Mouse (Mus musculus) induced T-regulatory cell, adult 2 months (primary cell): ENCODE data around the gene Fchsd2.

Experiments used
- DNase-seq: peaks from one replicate; pipeline ENCODE4 v3.0.0-alpha.2; 2012; ENCODE audit warnings: low read depth

Fchsd2 gene

GRCm38 (mm10) chr7:101092618-101093017, at the start of gene Fchsd2:
Gene Fchsd2, plus strand, starts transcription at chr7:101092863.
- peak; percentile 63 for DNase-seq

- no peak for DNase-seq
These were observed 48.7 kb upstream of the Fchsd2 start for GRCm38 (mm10) chr7:101043846-101044541.

- no peak for DNase-seq
These were observed 44.4 kb upstream of the Fchsd2 start for GRCm38 (mm10) chr7:101048247-101048646.

- DNase-seq, result no peak
These were observed 43.2 kb upstream of the Fchsd2 start for GRCm38 (mm10) chr7:101049326-101050087.

GRCm38 (mm10) chr7:101050724-101051550, 41.7 kb upstream of the Fchsd2 start:
- DNase-seq, result no peak

GRCm38 (mm10) chr7:101051551-101052221, 41.0 kb upstream of the Fchsd2 start:
- peak; percentile 89 for DNase-seq

GRCm38 (mm10) chr7:101053136-101053535, 39.5 kb upstream of the Fchsd2 start:
- no peak for DNase-seq

GRCm38 (mm10) chr7:101057309-101057708, 35.4 kb upstream of the Fchsd2 start:
- no peak for DNase-seq

GRCm38 (mm10) chr7:101059188-101059587, 33.5 kb upstream of the Fchsd2 start:
- DNase-seq, result no peak

- peak; percentile 78 for DNase-seq
These were observed 32.2 kb upstream of the Fchsd2 start for GRCm38 (mm10) chr7:101060476-101060875.

GRCm38 (mm10) chr7:101061381-101061780, 31.3 kb upstream of the Fchsd2 start:
- DNase-seq, result peak; percentile 81

GRCm38 (mm10) chr7:101062246-101062645, 30.4 kb upstream of the Fchsd2 start:
- DNase-seq, result no peak

GRCm38 (mm10) chr7:101063523-101063922, 29.1 kb upstream of the Fchsd2 start:
- DNase-seq, result no peak

- no peak for DNase-seq
These were observed 27.7 kb upstream of the Fchsd2 start for GRCm38 (mm10) chr7:101064697-101065688.

- DNase-seq, result no peak
These were observed 26.7 kb upstream of the Fchsd2 start for GRCm38 (mm10) chr7:101066009-101066408.

- no peak for DNase-seq
These were observed 25.9 kb upstream of the Fchsd2 start for GRCm38 (mm10) chr7:101066650-101067346.

GRCm38 (mm10) chr7:101067521-101067920, 25.1 kb upstream of the Fchsd2 start:
- DNase-seq, result no peak

- DNase-seq, result peak; percentile 48
These were observed 23.4 kb upstream of the Fchsd2 start for GRCm38 (mm10) chr7:101069271-101069670.

GRCm38 (mm10) chr7:101070406-101070805, 22.3 kb upstream of the Fchsd2 start:
- no peak for DNase-seq

GRCm38 (mm10) chr7:101071020-101071419, 21.6 kb upstream of the Fchsd2 start:
- DNase-seq, result peak; percentile 76
